Mouse (Mus musculus) bone marrow macrophage, adult 2 months (primary cell): ENCODE results near the gene Nrxn2.

Experiments
- CTCF ChIP-seq: IDR thresholded peaks from 2 replicates; pipeline ENCODE4 v1.5.1; 2012; ENCODE audit warnings: low read depth, mild to moderate bottlenecking, low read length, moderate library complexity
- POLR2A ChIP-seq: IDR thresholded peaks from 2 replicates; pipeline ENCODE4 v1.6.1; 2012; ENCODE audit warnings: mild to moderate bottlenecking, low read depth, low read length, borderline replicate concordance

DNA sequence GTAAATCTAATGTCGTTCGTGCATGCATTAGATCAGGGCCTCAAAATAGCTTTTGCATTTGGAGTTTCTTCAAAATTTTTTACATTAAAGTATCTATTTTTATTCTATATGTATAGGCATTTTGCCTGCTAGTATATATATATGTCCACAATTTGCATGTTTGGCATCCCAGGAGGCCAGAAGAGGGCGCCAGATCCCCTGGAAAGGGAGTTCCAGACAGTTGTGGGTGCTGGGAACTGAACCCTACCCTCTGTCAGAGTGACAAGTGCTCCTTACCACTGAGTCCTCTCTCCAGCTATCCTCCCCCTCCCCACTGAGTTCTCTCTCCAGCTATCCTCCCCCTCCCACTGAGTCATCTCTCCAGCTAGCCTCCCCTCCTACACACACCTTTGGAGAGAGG lies 48.4 kb downstream of the Nrxn2 start:
- no peak for TF ChIP-seq CTCF
- TF ChIP-seq POLR2A: no peak
